Comparison of ENCODE assay signal across 23 mouse cellular contexts in the genomic region with DNA sequence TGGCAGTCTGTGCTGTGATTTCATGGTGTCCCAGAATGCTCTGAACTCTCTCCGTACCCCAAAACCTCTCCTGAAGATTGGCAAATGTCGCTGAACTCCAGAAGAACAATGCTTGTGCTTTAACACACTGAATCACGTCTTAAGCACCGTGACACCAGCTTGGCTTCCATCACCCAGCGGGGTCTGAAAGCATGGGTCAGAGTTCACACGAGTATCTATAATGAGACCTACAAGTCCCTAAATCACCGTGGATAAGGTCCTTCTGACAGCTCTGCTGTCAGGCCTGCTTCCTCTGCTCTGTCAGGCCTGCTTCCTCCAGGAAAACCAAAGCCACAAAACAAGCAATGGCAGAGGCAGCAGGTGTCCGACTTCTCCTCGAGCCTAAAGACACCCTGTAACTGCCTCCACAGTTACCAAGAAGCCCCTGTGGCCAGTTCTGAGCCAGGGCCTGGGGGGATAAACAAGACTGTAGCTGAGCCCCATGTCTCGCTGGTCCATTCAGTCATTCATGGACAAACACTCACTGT.
DNase-seq lines count a peak whose midpoint lies in the region; ATAC-seq and TF ChIP-seq lines count a peak whose summit lies in the region.
"Had no signal": no experiment of that assay in that cellular context is flagged by ENCODE, and none has a peak within 500 bp of the region (broad histone marks: within the 10 kb centered on the region; RNA-seq: fewer than 3 reads in every experiment).

No protein-coding gene starts in this region.

- no peak for DNase-seq in forebrain, embryonic 11.5 days (ENCODE audit: low spot score)
- no peak for DNase-seq in forebrain, embryonic 14.5 days (ENCODE audit: low spot score)
- DNase-seq in kidney, postnatal 0 days (ENCODE audit: low spot score): peak; percentile 32
- DNase-seq in kidney, adult 2 months: no peak
- DNase-seq in embryo, embryonic 10.5 days (ENCODE audit: low spot score): peak; percentile 58
- no peak for DNase-seq in limb, embryonic 10.5 days (ENCODE audit: low spot score)
- DNase-seq in heart, adult 8-10 months (ENCODE audit: low spot score): no peak
- DNase-seq: adrenal gland, adult 2 months; adrenal gland, postnatal 25 days; cerebellum, adult 18-20 months; cerebellum, adult 9-11 months; cerebellum, postnatal 36 days; gastrocnemius, postnatal 36 days; heart, adult 11 months; heart, postnatal 14 days; kidney, adult 11 months had no signal

- no peak for TF ChIP-seq POLR2A in kidney, adult 2 months (IDR thresholded peaks at IDR 0.05; ENCODE audit: low read depth, low read length)

- H3K4me2 ChIP-seq in forebrain, embryonic 11.5 days (ENCODE audit: low read depth, low read length, severe bottlenecking): no peak overlapping the region
- H3K4me2 ChIP-seq in forebrain, embryonic 14.5 days (ENCODE audit: low read length): no peak overlapping the region
- H3K4me2 ChIP-seq in kidney, postnatal 0 days (ENCODE audit: low read length): no peak overlapping the region
- H3K4me2 ChIP-seq in intestine, postnatal 0 days (replicated peaks; ENCODE audit: low read depth): no peak overlapping the region
- H3K4me2 ChIP-seq: heart, embryonic 11.5 days; heart, embryonic 15.5 days had no signal

- no peak for ATAC-seq in forebrain, embryonic 11.5 days (replicated peaks; ENCODE audit: low FRiP score)
- ATAC-seq in forebrain, embryonic 14.5 days: no peak
- ATAC-seq in kidney, postnatal 0 days (replicated peaks; ENCODE audit: low FRiP score, low read depth): no peak
- ATAC-seq in intestine, postnatal 0 days: no peak
- ATAC-seq: hindbrain, embryonic 16.5 days; inflammation-experienced regulatory T-cells, adult 6 months had no signal

- no peak overlapping the region for H3K4me3 ChIP-seq in forebrain, embryonic 11.5 days (ENCODE audit: low read depth, low read length)
- no peak overlapping the region for H3K4me3 ChIP-seq in forebrain, embryonic 14.5 days (ENCODE audit: low read depth, low read length)
- H3K4me3 ChIP-seq in kidney, postnatal 0 days (replicated peaks; ENCODE audit: low read depth, low read length): no peak overlapping the region
- H3K4me3 ChIP-seq in kidney, adult 2 months (ENCODE audit: insufficient read depth, low read depth, low read length): no peak overlapping the region
- H3K4me3 ChIP-seq in limb, embryonic 10.5 days: no peak overlapping the region
- no peak overlapping the region for H3K4me3 ChIP-seq in intestine, postnatal 0 days (ENCODE audit: low read depth, low read length)
- H3K4me3 ChIP-seq: embryonic facial prominence, embryonic 10.5 days; heart, embryonic 15.5 days had no signal

- H3K27ac ChIP-seq in forebrain, embryonic 11.5 days (ENCODE audit: low read depth, low read length): 0 out of 2 replicates have a peak overlapping the region, but pooled peaks have one; percentile 13
- no peak overlapping the region for H3K27ac ChIP-seq in forebrain, embryonic 14.5 days (ENCODE audit: low read depth, low read length)
- H3K27ac ChIP-seq in kidney, postnatal 0 days: no peak overlapping the region
- no peak overlapping the region for H3K27ac ChIP-seq in kidney, adult 2 months (ENCODE audit: insufficient read depth, low read depth, low read length)
- H3K27ac ChIP-seq in limb, embryonic 10.5 days: peak overlapping the region; percentile 72
- H3K27ac ChIP-seq in intestine, postnatal 0 days (ENCODE audit: low read depth, low read length): no peak overlapping the region
- H3K27ac ChIP-seq: embryonic facial prominence, embryonic 10.5 days; heart, embryonic 15.5 days had no signal

- no peak overlapping the region for H3K9ac ChIP-seq in forebrain, embryonic 11.5 days (ENCODE audit: low read length)
- H3K9ac ChIP-seq in forebrain, embryonic 14.5 days (ENCODE audit: low read length): no peak overlapping the region
- no peak overlapping the region for H3K9ac ChIP-seq in kidney, postnatal 0 days (ENCODE audit: low read depth, low read length)
- H3K9ac ChIP-seq in intestine, postnatal 0 days (ENCODE audit: low read depth, low read length): no peak overlapping the region
- H3K9ac ChIP-seq: heart, embryonic 15.5 days had no signal

- H3K27me3 ChIP-seq in forebrain, embryonic 11.5 days (ENCODE audit: control insufficient read depth, insufficient read depth, low read length): no peaks in the 10 kb centered on the region
- no peaks in the 10 kb centered on the region for H3K27me3 ChIP-seq in forebrain, embryonic 14.5 days (replicated peaks; ENCODE audit: control insufficient read depth, insufficient read depth, low read length)
- H3K27me3 ChIP-seq in kidney, postnatal 0 days (ENCODE audit: insufficient read depth, low read length): no peaks in the 10 kb centered on the region
- H3K27me3 ChIP-seq in kidney, adult 2 months (replicated peaks; ENCODE audit: control insufficient read depth, insufficient read depth, low read length): no peaks in the 10 kb centered on the region
- H3K27me3 ChIP-seq in limb, embryonic 10.5 days (ENCODE audit: low read depth, poor library complexity, severe bottlenecking): no peaks in the 10 kb centered on the region
- H3K27me3 ChIP-seq in intestine, postnatal 0 days (replicated peaks; ENCODE audit: control insufficient read depth, insufficient read depth, low read length): no peaks in the 10 kb centered on the region
- H3K27me3 ChIP-seq: CH12.LX; heart, embryonic 15.5 days had no signal

- no peak for TF ChIP-seq CTCF in kidney, postnatal 0 days (IDR thresholded peaks at IDR 0.05; ENCODE audit: low read depth)
- no peak for TF ChIP-seq CTCF in kidney, adult 2 months (conservative IDR thresholded peaks at IDR 0.05; ENCODE audit: insufficient read depth, insufficient read length, low read depth, low read length)
- no peak for TF ChIP-seq CTCF in intestine, postnatal 0 days (IDR thresholded peaks at IDR 0.05; ENCODE audit: low read depth)

- H3K9me3 ChIP-seq in forebrain, embryonic 11.5 days (ENCODE audit: control insufficient read depth, low read length): no peaks in the 10 kb centered on the region
- no peaks in the 10 kb centered on the region for H3K9me3 ChIP-seq in forebrain, embryonic 14.5 days (replicated peaks; ENCODE audit: control insufficient read depth, low read length)
- no peaks in the 10 kb centered on the region for H3K9me3 ChIP-seq in kidney, postnatal 0 days (replicated peaks; ENCODE audit: low read length)
- no peaks in the 10 kb centered on the region for H3K9me3 ChIP-seq in limb, embryonic 10.5 days (replicated peaks)
- H3K9me3 ChIP-seq in intestine, postnatal 0 days (ENCODE audit: control insufficient read depth): no peaks in the 10 kb centered on the region
- H3K9me3 ChIP-seq: embryonic facial prominence, embryonic 10.5 days; heart, embryonic 15.5 days had no signal

- peaks cover 6% of the 10 kb centered on the region; the same call in 1 of the 2 replicates for H3K4me1 ChIP-seq in forebrain, embryonic 11.5 days (replicated peaks; ENCODE audit: control insufficient read depth, insufficient read depth, low read length)
- H3K4me1 ChIP-seq in forebrain, embryonic 14.5 days (ENCODE audit: control insufficient read depth, insufficient read depth, low read length): no peaks in the 10 kb centered on the region
- peaks cover 7% of the 10 kb centered on the region; the same call in 1 of the 2 replicates for H3K4me1 ChIP-seq in kidney, postnatal 0 days (replicated peaks; ENCODE audit: insufficient read depth, low read length)
- H3K4me1 ChIP-seq in kidney, adult 2 months (ENCODE audit: control insufficient read depth, insufficient read depth, low read length): no peaks in the 10 kb centered on the region
- peaks cover 78% of the 10 kb centered on the region for H3K4me1 ChIP-seq in limb, embryonic 10.5 days
- H3K4me1 ChIP-seq in intestine, postnatal 0 days (replicated peaks; ENCODE audit: control insufficient read depth, insufficient read depth, low read length): no peaks in the 10 kb centered on the region
- H3K4me1 ChIP-seq: heart, embryonic 15.5 days had no signal

- WGBS in forebrain, embryonic 11.5 days: 51% methylated on average over 10 of the region's 10 CpGs
- WGBS in forebrain, embryonic 14.5 days: 49% methylated on average over 10 of the region's 10 CpGs
- WGBS in kidney, postnatal 0 days: 30% methylated on average over 10 of the region's 10 CpGs
- whole genome bisulfite sequencing in kidney, adult 2 months: 28% methylated on average over 10 of the region's 10 CpGs
- WGBS in limb, embryonic 10.5 days: 50% methylated on average over 10 of the region's 10 CpGs
- 56% methylated on average over 10 of the region's 10 CpGs for WGBS in intestine, postnatal 0 days

- H3K36me3 ChIP-seq in forebrain, embryonic 11.5 days (ENCODE audit: control insufficient read depth, insufficient read depth, low read length): no peaks in the 10 kb centered on the region
- no peaks in the 10 kb centered on the region for H3K36me3 ChIP-seq in forebrain, embryonic 14.5 days (ENCODE audit: control insufficient read depth, insufficient read depth, low read length)
- no peaks in the 10 kb centered on the region for H3K36me3 ChIP-seq in kidney, postnatal 0 days (ENCODE audit: insufficient read depth, low read length)
- H3K36me3 ChIP-seq in kidney, adult 2 months (ENCODE audit: control insufficient read depth, insufficient read depth, low read length): no peaks in the 10 kb centered on the region
- no peaks in the 10 kb centered on the region for H3K36me3 ChIP-seq in limb, embryonic 10.5 days
- no peaks in the 10 kb centered on the region for H3K36me3 ChIP-seq in intestine, postnatal 0 days (ENCODE audit: control insufficient read depth, insufficient read depth)
- H3K36me3 ChIP-seq: embryonic facial prominence, embryonic 10.5 days; heart, embryonic 15.5 days had no signal

Comparison
In these comparisons a context has a peak if more than half of its experiments do, and no peak if none do; other contexts are left out.
1. DNase-seq: peak in kidney, postnatal 0 days (single experiment) and embryo, embryonic 10.5 days (single experiment); none in forebrain, embryonic 11.5 days (single experiment), forebrain, embryonic 14.5 days (single experiment), kidney, adult 2 months (single experiment), limb, embryonic 10.5 days (single experiment) and heart, adult 8-10 months (single experiment).
2. H3K27ac ChIP-seq: peak in forebrain, embryonic 11.5 days (single experiment) and limb, embryonic 10.5 days (single experiment); none in forebrain, embryonic 14.5 days (single experiment), kidney, postnatal 0 days (single experiment), kidney, adult 2 months (single experiment) and intestine, postnatal 0 days (single experiment).